Mouse (Mus musculus) WW6 (cell line): ENCODE results near the gene Mob3b.
A peak's percentile ranks its signal among the peaks of the same experiment; 100 is the strongest.

ENCODE experiments used
- DNase-seq: peaks from one replicate; pipeline ENCODE4 v3.0.0-alpha.2; 2013; ENCODE audit warnings: low read depth, low spot score

Mob3b gene

DNA sequence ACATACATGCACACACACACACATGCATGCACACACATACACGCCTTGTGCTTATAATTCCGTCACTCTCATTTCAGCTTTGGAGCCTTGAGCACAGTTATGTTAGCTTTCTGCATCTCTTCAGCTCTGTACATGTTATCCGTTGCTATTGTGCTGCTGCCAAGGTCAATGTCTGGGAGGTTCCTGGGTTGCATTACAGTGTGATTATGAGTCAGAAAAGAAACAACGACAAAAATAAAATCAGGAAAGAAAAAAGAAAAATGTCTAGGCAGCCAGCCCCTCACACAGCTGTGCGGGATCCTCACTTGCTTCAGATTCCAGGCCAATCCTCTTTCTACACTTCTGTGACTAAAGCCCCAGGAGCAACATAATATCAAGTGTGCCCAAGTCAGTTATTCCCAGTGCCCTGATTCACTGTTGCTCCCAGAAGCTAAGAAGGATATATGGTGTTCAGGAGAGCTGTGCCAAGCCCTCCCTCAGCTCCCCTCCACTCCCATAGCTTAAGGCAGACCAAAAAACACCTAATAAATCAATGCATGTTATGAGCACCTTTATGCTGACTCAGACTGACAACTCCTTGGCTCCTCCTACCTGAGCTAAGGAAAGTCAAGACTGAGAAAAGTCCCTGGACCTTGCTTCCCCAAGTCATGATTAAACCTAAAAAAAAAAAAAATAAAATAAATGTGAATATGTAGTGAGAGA lies 152.1 kb downstream of the Mob3b start:
- no peak for DNase-seq

DNA sequence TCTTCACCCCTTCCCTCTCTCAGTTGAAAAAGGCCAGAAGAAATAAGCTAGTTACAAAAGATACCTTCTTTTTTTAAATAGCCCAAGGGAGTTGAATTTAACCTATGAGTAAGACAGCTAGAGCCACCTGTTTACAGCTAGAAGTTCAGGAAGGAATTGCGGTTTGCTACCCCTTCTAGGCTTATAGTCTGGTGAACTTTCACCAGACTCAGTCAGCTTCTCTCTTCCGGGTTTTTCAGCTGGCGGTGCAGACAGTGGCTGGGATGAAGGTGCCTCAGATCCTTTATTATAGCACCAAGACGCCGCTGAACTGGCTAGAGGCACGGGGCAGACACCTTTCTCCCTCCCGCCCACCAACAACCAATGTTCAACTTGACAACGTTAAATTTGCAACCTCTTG lies 152.8 kb downstream of the Mob3b start:
- DNase-seq: no peak

DNA sequence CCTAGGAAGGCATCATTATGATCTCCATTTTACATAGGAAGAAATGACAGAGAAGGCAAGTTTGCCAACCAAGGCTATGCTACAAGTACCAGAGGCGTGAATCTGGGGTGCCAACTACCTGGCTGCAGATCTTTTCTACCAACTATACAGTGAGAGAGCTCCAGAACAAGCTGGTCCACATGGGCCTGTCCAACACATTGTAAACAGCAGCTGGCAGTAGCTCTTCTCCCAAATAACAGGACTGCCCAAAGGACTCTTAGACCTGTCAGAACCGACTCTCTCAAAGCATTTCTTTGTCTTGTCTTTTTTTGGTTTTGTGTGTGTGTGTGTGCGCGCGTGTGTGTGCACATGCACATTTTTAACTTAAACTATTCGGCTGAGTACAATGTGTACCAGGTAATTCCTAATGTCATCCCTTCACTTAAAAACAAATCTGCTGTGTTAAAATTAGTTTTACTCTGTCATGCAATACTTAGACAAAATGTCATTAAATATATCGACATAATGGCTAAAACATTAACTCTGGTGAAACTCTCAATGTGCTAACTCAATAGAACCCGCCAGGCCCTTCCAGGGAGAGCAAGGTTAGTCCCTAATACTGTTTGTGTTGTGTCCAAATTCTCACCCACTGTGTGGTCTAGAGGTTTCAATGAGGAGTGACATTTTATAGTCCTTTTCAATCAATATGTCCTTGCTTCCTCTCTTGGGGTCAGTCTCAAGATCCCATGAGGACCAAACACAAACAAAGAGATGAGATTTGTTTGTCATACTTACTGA lies 153.5 kb downstream of the Mob3b start:
- no peak for DNase-seq

DNA sequence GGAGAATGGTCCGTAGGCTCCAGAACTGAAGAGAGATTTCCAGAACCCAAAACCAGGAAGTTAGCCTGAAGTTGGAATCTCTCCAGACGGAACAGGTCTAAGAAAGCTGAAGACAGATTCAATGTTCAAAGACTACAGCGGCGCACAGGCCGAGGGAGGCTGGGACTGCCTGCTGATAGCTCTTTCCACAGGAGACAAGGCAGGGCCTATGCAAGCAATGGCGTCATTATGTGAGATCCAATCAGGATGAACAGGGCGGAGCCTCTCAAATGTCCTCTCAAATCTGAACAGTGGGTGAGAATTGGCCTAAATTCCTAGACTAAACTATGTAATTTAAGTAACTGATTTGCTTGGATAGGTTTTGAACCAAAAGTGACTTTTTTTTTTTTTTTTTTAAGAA lies 160.7 kb downstream of the Mob3b start:
- DNase-seq: peak; percentile 22

DNA sequence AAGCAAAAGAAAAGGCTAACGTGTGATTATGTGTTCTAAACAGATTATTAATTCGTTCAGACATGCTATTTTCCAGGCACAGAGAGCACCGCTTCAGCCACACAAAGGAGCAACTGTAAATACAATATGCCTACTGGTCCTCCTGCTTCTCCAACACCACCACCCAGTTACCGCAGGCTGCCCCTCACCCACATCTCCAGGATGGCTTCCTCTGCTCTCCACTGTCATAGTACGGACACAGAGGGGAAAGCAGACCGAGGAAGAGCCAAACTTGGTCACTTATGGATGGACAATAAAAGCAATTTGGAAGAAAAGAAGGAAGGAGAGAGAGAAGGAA lies 163.7 kb downstream of the Mob3b start:
- DNase-seq: no peak

DNA sequence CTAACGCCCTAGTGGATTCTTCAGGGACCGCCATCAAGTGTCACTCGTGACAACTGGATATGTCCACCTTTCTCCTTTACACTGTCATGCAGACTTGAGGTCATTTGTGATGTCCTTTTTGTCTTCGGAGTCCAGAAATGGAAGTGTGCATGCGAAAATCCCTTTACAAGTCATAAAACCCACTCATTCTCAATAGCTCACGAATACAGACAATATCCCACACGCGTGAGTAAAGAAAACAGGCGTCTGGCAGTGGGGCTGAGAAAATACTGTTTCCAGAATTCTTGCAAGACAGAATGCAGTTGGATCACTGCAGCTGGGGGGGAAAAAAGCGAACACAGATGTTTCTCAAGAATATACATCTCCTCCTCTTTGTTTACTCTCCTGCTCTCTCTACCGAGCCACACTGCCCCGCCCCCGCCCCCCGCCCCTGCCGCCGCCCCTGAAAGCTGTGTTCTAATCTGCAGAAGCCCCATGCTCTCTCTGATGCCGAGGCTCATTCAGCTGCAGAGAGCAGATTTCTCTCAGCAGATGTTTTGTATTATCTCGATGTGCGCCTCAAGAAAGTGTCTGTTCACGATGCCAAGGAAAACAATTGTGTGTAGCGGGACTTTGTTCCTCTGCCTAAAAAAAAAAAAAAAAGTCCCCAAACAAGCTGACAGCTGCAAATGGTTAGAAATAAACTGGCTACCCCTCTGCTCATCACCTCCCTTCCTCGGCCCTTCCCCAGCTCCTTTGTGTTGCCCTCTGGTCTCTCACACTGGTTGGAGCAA lies 164.2 kb downstream of the Mob3b start:
- DNase-seq: no peak

DNA sequence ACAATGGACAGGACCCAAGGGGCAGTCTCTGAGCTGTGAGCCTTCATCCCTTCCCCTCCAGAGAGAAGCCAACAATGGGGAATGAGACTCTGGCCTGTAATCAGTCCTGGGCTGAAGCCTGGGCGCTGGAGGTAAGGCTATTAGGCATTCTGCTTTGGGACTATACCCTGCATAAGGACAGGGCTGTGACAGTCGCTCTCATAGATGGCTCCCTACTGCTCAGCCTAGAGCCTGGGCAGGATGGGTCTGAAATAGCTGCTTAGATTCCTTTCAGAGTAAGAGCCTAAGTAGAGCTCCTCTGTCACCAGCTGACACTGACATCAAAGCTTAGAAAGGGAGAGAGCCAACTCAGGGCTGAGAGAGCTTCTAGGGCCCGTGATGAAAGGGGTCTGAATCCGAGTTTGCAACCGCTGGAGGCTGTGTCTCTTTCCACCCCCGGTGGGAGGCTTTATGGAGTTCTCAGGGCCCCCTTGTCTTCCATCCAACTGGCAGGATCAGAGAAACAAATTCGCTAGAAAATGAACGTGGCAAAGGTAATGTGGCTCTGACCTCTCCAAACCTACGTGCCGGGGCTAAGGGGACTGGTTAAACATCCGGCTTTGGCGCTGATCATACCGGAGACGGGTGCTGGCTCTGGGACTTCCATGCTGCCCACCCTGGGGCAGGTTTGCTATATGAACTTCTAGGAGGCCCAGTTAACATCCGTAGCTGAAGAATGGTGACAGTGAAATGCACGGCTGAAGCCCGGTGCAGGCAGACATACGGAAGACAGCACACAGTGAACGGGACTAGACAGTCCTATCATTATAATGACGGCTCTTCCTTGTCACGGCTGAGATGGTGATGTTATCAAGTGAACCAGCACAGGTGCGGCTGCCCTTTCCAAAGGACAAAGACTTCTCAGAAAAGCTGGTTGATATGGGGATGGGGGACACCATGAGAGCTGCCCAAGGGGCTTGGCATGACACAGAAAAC lies 165.1 kb downstream of the Mob3b start:
- DNase-seq: no peak

DNA sequence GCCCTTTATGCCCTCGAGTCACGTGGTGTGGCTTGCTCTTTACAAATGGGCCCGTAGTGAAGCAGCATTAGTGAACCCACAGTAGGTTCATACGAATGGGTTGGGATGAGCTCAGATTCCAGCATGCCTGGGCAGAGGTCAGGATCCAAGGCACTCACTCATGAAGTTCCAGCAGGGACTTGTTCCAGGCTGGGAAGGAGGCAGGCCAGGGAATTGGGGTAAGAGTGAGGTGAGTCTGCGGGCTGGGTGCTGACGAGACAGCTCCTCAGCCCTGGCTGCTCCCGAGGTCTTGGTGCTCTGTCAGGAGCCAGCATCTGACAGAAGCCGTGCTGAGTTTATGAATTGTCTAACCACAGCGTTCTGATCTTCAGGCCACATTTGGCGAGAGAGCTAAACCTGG lies 166.2 kb downstream of the Mob3b start:
- DNase-seq: peak; percentile 7

DNA sequence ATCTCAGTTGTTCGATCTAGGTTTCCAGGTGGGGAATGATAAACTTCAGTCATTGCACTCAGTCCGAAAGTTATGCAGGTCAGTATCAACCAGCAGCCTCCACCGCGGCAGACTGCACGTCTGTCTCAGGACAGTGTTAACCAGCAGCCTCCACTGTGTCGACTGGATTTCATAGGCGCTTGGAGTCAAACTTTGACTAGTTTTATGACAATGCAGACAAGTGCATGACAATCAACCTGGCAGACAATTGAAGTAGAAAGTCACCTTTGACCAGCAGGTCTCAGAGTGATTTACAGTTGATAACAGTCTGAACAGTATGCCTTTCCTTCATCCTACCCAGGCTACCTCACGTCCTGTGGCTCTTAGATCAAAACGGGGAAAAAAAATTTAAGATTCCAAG lies 166.6 kb downstream of the Mob3b start:
- no peak for DNase-seq

DNA sequence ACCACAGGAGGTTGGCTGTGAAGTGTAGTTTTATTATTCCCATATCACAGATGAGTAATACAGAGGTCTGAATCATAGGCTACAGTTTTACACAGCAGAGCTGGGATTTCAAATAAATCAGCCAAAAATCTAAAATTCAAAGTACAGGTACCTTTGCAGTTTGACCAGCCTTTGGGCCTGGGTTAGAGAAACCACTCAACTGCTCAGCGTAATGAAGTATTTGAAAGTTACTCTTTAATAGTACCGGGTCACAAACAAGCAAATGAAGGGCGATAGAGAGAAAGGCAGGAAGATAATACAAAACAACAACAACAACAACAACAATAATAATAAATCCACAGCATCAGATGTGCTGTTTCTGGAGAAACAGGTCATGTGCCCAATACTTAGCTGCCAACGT lies 169.7 kb downstream of the Mob3b start:
- DNase-seq: no peak

DNA sequence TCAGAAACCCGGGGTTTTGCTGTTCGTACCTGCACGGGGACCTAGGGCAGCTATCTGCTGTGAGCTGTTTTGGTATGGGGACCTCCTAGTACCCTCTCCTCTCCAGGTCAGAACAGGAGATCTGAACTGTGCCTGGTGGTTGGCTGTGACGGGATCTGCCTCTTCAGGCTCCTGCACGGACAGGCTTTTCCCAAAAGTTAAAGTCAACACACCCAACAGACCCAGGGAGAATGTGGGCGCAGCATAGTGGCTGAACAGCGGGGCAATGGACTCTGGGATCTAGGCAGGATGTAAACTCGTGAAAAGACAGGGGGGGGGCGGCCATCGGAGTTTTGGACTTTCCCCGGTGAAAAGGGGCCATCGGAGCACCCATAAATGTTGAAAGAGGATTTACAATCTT lies 170.2 kb downstream of the Mob3b start:
- no peak for DNase-seq

DNA sequence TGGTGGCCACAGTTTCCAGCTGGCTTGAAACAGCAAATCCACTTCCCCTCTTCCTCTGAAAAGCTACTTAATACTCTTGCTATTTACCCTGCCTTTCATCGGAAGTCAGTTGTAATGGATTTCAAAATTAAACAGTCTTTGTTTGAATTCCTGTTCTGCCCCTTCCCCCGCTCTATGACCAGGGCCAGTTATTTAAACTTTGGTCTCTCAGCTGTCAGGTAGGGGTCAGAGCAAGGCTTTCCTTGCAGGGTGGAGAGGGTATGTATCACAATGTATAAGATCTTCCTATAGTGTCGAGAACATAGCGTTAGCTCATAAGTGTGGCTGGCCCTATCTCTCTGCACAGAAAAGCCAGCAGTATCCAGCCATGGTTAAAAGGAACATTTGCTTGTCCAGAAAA lies 170.6 kb downstream of the Mob3b start:
- DNase-seq: no peak

DNA sequence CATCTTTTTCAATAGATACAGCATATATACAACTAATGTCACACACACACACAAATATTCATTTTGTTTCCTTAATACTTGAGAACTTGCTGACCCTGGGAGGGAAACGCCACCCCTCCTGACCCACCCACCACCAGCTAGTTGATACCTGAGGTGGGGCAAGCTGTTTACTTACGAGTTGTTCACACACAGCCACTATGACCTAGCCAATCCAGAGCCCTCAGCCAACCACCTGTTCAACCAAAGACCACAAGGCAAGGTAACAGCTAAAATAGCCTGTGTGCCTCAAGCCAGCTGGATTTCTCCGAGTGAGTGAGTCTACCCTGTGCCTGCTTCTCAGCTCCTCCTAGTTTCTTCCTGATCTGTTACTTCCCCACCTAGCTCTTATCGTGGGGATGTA lies 172.9 kb downstream of the Mob3b start:
- no peak for DNase-seq

DNA sequence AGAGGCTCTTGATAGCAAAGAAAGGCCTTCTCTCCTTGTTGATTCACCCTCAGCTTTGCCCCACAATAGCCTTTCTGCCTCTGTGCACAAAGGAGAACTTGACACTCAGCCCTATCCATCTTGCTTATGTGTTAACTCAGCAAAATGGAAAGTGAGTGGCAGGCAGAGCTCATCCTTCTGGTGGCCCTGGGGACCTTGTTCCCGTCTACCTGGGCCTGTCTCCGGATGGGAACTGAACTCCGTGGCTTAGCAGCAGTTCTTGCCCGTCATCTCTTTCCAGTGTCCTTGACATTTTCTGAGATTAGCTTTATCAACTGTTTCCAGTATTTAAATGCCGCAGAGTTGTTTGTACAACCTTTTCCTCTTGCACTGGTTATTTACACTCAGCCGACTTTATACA lies 173.8 kb downstream of the Mob3b start:
- DNase-seq: no peak

DNA sequence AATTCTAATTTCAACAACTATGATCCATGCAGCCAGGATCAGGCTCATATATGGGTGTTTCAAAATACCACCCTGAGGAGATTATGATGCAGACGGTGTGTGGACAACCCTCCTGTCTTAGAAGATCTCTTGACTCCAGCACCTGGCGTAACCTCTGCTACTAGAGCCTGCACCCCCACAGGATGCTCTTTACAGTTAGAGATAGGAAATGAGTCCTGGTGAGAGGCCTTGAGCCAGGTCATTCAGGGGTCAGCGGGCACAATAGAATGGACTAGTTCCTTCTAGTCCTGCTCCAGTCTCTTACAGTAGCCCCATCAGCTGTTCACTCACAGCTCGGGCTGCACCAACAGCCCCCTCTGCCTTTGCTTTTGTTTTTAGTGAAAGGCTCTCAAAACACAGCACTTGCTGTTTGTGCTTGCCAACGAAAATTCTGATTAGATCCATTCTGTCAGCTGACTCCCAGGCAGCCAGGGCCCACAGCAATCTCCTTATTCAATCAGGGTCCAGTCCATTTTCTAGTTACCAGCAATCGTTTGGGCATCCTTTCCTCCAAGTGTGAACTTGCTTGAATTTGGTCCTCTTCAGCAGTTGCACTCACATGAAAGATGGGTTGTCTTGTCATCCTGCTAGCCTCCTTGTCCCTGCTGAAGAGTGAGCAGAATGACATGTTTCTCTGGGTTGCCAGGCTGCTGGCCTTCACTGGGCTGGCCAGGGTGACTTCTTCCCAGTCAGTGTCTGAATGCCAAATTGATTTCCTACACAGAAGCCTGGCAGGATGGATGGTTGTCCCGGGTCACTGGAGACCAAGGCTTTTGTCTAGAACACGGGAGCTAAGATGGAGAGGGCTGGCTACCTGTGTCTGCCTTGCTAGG lies 175.7 kb downstream of the Mob3b start:
- no peak for DNase-seq

DNA sequence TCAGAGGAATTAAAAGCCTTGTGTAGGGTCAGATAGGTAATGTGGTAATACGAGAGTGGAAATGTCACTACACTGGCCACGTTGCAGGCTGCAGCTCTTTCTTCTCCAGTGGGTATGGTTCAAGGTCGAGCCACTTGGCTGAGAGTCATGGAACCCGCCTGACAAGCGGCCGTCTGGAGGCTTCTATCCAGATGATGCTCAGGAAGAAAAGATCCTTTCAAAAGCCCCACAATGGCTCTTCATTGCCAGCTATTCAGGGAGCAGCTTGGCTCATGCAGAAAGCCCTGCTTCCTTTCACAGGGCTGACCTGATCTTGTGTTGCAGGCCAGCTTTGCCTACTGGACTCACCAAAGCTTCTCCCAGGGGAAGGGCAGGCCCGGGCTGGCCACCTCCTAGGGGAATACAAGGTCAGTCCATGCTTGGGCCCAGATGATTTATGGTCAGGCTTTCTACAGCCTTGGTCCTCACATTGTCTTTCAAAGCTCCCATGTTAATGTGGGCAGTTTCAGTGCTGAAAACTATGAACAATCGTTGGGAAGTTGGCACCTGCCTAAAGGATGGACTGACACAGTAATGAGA lies 176.7 kb downstream of the Mob3b start:
- no peak for DNase-seq

DNA sequence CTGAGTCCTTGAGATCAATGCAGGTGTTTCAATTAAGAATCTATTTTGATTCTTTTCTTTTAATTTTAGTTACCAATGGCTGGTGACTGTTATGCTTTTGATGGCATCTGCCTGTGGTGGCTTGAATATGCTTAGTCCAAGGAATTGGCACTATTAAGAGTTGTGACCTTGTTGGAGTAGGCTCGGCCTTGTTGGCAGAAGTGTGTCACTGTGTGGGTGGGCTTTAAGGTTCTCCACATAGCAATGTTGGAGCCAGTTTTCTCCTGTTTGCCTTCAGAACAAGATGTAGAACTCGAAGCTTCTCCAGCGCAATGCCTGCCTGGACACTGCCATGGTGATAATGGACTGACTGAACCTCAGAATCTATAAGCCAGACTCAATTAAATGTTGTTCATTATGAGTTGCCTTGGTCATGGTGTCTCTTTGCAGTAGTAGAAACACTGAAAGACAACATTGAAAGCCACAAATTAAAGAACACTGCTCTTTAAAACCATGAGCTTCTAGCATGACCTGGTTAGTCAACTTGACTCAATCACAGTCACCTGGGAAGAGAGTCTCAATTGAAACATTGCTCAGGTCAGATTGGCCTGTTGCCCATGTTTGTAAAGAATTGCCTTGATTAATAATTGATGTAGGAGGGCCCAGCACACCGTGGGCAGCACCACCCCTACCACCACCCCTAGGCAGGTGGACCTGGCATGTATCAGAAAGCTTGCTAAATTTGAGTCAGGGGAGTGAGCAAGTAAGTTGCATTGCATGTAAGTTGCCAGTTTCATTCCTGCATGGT lies 180.2 kb downstream of the Mob3b start:
- DNase-seq: no peak

DNA sequence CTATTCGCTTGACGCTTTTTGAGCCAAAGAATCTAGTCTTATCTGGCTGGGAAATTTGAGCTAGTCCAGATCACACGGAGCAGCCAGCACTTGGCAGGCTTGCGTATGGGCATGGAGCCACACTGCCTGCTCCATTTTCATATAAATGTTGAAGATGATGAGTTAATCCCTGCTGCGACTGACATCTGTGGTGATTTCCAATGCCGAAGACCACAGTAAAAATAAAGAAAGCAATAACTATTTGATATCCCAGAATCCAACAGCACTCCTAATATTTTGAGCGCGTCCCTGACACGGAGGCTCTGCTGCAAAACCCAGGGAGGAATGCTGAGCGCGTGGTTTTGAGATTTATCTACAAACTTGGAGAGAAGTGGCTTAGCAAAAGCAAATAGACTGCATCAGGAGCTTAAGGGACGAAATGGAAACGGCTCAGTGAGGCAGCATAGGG lies 180.9 kb downstream of the Mob3b start:
- no peak for DNase-seq

DNA sequence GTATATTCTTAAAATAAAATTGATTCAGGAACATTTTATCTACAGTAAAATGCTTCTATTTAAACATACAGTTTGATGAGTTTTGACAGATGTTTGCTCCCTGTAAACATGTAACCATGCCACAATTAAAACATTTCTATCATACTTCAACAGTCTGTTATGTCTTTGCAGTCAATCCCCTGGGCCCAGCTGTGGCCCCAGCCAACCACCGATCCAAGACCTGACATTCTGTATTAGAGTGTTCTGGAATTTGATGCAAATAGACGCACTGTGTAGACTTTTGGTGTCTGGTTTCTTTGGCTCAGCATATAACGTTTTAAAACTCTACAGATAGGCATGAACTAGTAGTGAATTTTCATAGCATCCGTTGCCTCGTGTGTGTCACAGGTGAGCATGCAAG lies 182.5 kb downstream of the Mob3b start:
- no peak for DNase-seq
